Mouse (Mus musculus) lung, embryonic 16.5 days (tissue): ENCODE data around the gene Junb. TPM values are rescaled to one million over a fixed set of nuclear protein-coding genes. Genes with fewer than 3 reads are reported as not detected.
A peak's percentile ranks its signal among the peaks of the same experiment; 100 is the strongest.

Experiments
- ATAC-seq: fragments of 200-750 bp; cut with Nextera tagmentation; 2 replicates; pipeline ENCODE4 v1.8.0; 2017; ENCODE audit warnings: low read depth, mild to moderate bottlenecking, moderate library complexity
- H3K27ac ChIP-seq: fragments of 300-500 bp; sonication (generic); 2 replicates; pipeline ENCODE4 v1.5.1; 2014; ENCODE audit warnings: mild to moderate bottlenecking, control low read depth, low read length
- H3K27me3 ChIP-seq: fragments of 300-500 bp; sonication (generic); 2 replicates; pipeline ENCODE4 v1.6.1; 2014; ENCODE audit warnings: low read depth, low read length, mixed read lengths; ENCODE audit not compliant: control insufficient read depth, insufficient read depth
- H3K36me3 ChIP-seq: fragments of 300-500 bp; sonication (generic); 2 replicates; pipeline ENCODE4 v1.6.1; 2014; ENCODE audit warnings: low read length; ENCODE audit not compliant: control insufficient read depth, insufficient read depth
- H3K4me1 ChIP-seq: fragments of 300-500 bp; sonication (generic); replicated peaks from 2 replicates; pipeline ENCODE4 v1.6.1; 2014; ENCODE audit warnings: low read length, mixed read lengths; ENCODE audit not compliant: control insufficient read depth, insufficient read depth
- H3K4me2 ChIP-seq: fragments of 300-500 bp; sonication (generic); 2 replicates; pipeline ENCODE4 v1.6.1; 2014; ENCODE audit warnings: low read depth, low read length, control low read depth
- H3K4me3 ChIP-seq: fragments of 300-500 bp; sonication (generic); 2 replicates; pipeline ENCODE4 v1.5.1; 2014; ENCODE audit warnings: mild to moderate bottlenecking, low read length, control low read depth
- H3K9ac ChIP-seq: fragments of 300-500 bp; sonication (generic); 2 replicates; pipeline ENCODE4 v1.6.1; 2014; ENCODE audit warnings: low read length, control low read depth
- H3K9me3 ChIP-seq: fragments of 300-500 bp; sonication (generic); 2 replicates; pipeline ENCODE4 v1.6.1; 2016; ENCODE audit warnings: low read length; ENCODE audit not compliant: control insufficient read depth
- WGBS: fragments of 180-500 bp; shearing (Covaris S2); extraction: QIAGEN DNeasy Blood & Tissue Kit; methylation state at CpG from one replicate; pipeline ENCODE4 v1.1.7; 2014; 5-methylcytosine and 5-hydroxymethylcytosine counted together
- polyA plus RNA-seq: library from polyadenylated mRNA; unstranded; fragments of >200 nt; fragmentation: Nextera tagmentation; extraction: Ambion mirVana; gene quantifications from 2 replicates; pipeline ENCODE4 v1.2.1, GENCODE M21; 2015

Gene Junb
- polyA plus RNA-seq, result 13.7 and 15.5 TPM in 2 replicates

DNA sequence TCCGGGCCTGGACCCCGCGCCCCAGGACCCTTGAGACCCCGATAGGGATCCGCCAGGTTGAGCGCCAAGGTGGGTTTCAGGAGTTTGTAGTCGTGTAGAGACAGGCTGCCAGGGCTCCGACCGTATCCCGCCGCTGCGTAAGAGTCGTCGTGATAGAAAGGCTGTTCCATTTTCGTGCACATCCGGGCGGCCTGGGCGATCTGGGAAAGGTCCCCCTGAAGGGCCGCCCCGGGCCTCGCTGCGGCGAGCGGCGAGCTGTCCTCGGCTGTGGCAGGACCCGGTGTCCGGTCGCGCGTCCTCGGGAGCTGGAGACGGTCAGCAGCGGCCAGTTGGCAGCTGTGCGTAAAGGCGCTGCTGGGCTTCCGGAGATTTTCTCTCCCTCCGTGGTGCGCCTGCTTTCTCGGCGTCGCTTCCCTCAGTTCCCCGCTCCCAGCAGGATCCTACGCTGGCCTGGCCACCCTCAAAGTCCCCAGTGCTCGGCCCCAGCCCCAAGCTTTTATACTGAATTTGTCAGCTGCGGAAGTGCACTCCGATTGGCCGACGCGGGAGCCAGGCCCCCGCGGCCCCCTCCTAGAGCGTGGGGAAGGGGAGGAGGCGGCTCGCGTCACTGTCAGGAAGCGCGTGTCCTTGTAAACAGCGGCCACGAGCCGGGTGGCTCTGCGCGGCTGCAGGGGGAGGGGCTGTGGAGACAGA, at the start of gene Junb:
TSS of gene Junb (minus strand) at position 471 of the 693 bp plus-strand sequence.
- Histone ChIP-seq H3K36me3 (0 out of 2 replicates have a peak, but pooled peaks cover 5% of the 10 kb centered on the region), H3K9ac (peak within 1 kb of the TSS; percentile 75), H3K9me3 (no peaks in the 10 kb centered on the region), H3K4me2 (peak within 1 kb of the TSS; percentile 93), H3K27ac (peak within 1 kb of the TSS; percentile 96), H3K27me3 (no peaks in the 10 kb centered on the region), H3K4me3 (peak within 1 kb of the TSS; percentile 70), H3K4me1 (peaks cover 71% of the 10 kb centered on the region)
- WGBS, result under 1% methylated on average over 62 of the region's 63 CpGs
- ATAC-seq, result peak; percentile 65

GRCm38 (mm10) chr8:85027922-85028321, 49.4 kb upstream of the Junb start:
- Histone ChIP-seq H3K36me3 (peaks cover 39% of the 10 kb centered on the region), H3K27me3 (no peaks in the 10 kb centered on the region), H3K27ac (no peak overlapping the region), H3K4me3 (peak overlapping the region; percentile 98), H3K4me1 (peaks cover 24% of the 10 kb centered on the region), H3K9ac (peak overlapping the region; percentile 100), H3K9me3 (no peaks in the 10 kb centered on the region), H3K4me2 (peak overlapping the region; percentile 90)
- WGBS, result 13% methylated on average over 2 of the region's 2 CpGs
- ATAC-seq, result no peak

DNA sequence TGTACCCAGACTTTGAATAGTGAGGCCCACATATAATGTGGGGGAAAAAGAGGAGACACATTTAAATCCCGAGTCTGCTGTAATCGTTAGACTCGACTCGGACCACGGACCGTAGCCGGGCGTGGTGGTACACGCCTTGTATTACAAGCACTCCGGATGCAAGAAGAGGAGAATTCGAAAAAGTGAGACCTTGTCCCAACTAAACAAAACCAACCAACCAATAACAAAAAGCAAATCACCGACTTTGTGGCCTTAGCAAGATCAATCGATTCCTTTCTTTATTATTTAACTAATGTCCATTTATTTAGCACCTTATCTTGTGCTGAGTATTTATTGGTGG, 49.0 kb upstream of the Junb start:
- peaks cover 35% of the 10 kb centered on the region for H3K36me3 ChIP-seq
- peak overlapping the region; percentile 98 for H3K4me3 ChIP-seq
- H3K9ac ChIP-seq, result peak overlapping the region; percentile 100
- H3K4me2 ChIP-seq, result peak overlapping the region; percentile 90
- peaks cover 24% of the 10 kb centered on the region for H3K4me1 ChIP-seq
- under 1% methylated on average over 13 of the region's 13 CpGs for WGBS
- peak overlapping the region; percentile 87 for H3K27ac ChIP-seq
- ATAC-seq, result no peak
- H3K27me3 ChIP-seq, result no peaks in the 10 kb centered on the region
- no peaks in the 10 kb centered on the region for H3K9me3 ChIP-seq

- Histone ChIP-seq H3K27ac (peak within 1 kb of the TSS; percentile 87), H3K9me3 (no peaks in the 10 kb centered on the region), H3K4me2 (peak within 1 kb of the TSS; percentile 92), H3K9ac (peak within 1 kb of the TSS; percentile 100), H3K4me1 (peaks cover 24% of the 10 kb centered on the region), H3K27me3 (no peaks in the 10 kb centered on the region), H3K36me3 (peaks cover 30% of the 10 kb centered on the region), H3K4me3 (peak within 1 kb of the TSS; percentile 98)
- under 1% methylated on average over 75 of the region's 75 CpGs for WGBS
- peak; percentile 84 for ATAC-seq
These were observed 48.4 kb upstream of the Junb start, which contains the start of gene Trir for GRCm38 (mm10) chr8:85026670-85027515. Gene Trir (plus strand): TSS chr8:85026823.

- WGBS, result 5% methylated on average over 30 of the region's 30 CpGs
- Histone ChIP-seq H3K27ac (peak within 1 kb of the TSS; percentile 77), H3K4me3 (peak within 1 kb of the TSS; percentile 98), H3K9me3 (no peaks in the 10 kb centered on the region), H3K4me1 (peaks cover 24% of the 10 kb centered on the region), H3K4me2 (peak within 1 kb of the TSS; percentile 92), H3K36me3 (peaks cover 17% of the 10 kb centered on the region), H3K27me3 (no peaks in the 10 kb centered on the region), H3K9ac (peak within 1 kb of the TSS; percentile 80)
- peak; percentile 92 for ATAC-seq
These were observed 46.8 kb upstream of the Junb start, which contains the start of gene Asna1 for GRCm38 (mm10) chr8:85025098-85025932. Gene Asna1 (minus strand): TSS chr8:85025281.

DNA sequence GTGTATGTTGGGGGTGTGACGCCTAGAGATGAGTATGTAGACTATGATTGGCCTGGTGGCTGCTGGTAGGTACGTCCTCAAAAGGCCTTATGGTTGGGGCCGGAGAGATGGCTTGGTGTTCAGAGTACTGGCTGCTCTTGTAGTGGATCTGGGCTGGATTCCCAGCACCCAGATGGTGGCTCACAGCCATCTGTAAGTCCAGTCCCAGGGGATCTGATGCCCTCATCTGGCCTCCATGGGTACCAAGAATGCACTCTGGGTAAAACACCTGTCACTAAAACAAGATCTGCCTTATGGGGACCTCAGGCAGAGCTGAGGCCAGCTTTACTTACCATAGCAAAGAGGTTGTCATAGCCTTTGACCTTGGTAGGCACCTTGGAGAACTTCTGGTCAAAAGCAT, 45.3 kb upstream of the Junb start:
- Histone ChIP-seq H3K27ac (no peak overlapping the region), H3K4me1 (peaks cover 23% of the 10 kb centered on the region), H3K4me2 (no peak overlapping the region), H3K4me3 (no peak overlapping the region; the same call in 1 of the 2 replicates), H3K9ac (no peak overlapping the region), H3K27me3 (no peaks in the 10 kb centered on the region), H3K9me3 (no peaks in the 10 kb centered on the region), H3K36me3 (peaks cover 12% of the 10 kb centered on the region)
- no peak for ATAC-seq
- 96% methylated on average over 3 of the region's 3 CpGs for WGBS

DNA sequence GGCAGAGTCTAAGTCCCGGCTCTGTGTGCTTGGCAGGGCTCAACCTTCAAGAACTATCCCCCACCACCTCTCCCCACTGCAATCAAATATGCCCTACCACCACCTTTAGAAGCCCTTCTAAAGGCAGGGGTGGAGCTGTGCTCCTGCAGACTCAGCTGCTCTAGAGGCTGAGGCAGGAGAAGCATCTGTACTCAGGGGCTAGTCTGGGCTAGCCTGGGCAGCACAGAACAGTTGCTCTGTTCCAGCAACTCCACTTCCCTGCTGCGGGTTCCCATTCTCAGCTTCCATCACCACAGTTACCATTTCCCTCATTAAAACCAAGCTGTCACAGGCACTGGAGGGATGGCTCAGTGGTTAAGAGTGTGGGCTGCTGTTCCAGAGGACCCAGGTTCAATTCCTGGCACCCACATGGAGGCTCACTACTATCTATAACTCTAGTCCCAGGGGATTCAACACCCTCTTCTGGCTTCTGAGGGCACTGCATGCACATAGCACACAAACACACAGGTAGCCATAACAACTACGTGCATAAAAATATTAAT, 43.1 kb upstream of the Junb start:
- H3K9ac ChIP-seq, result no peak overlapping the region
- no peak overlapping the region for H3K27ac ChIP-seq
- H3K36me3 ChIP-seq, result peaks cover 23% of the 10 kb centered on the region
- ATAC-seq, result no peak
- peaks cover 13% of the 10 kb centered on the region for H3K4me1 ChIP-seq
- H3K4me2 ChIP-seq, result no peak overlapping the region
- H3K27me3 ChIP-seq, result no peaks in the 10 kb centered on the region
- H3K4me3 ChIP-seq, result no peak overlapping the region
- WGBS, result 93% methylated on average over 3 of the region's 3 CpGs
- no peaks in the 10 kb centered on the region for H3K9me3 ChIP-seq

GRCm38 (mm10) chr8:85017209-85017608, 38.7 kb upstream of the Junb start:
- Histone ChIP-seq H3K4me3 (no peak overlapping the region), H3K4me1 (no peaks in the 10 kb centered on the region), H3K9ac (no peak overlapping the region), H3K4me2 (no peak overlapping the region), H3K27ac (no peak overlapping the region), H3K36me3 (peaks cover 16% of the 10 kb centered on the region), H3K9me3 (no peaks in the 10 kb centered on the region), H3K27me3 (peaks cover 13% of the 10 kb centered on the region)
- 46% methylated on average over 5 of the region's 5 CpGs for WGBS
- ATAC-seq, result no peak
